Mouse (Mus musculus) T-helper 17 cell (primary cell): Measurements from ENCODE around the gene Cldn4.
"Not testable (repeated sequence)": the region's sequence is repeated elsewhere in the genome, so short reads cannot be mapped to it uniquely, and the experiment has no call there.

Experiments
- in situ Hi-C, 2 experiments: fragments of 300-600 bp; cut with MboI, MseI; formaldehyde crosslinking; loops; 1 replicate in 1 of 2; 2 replicates in 1 of 2; pipeline ENCODE4 v1.15.1; 2025; ENCODE audit warnings: high pct_unique_total_duplicates in 2 of 2

Gene Cldn4

DNA sequence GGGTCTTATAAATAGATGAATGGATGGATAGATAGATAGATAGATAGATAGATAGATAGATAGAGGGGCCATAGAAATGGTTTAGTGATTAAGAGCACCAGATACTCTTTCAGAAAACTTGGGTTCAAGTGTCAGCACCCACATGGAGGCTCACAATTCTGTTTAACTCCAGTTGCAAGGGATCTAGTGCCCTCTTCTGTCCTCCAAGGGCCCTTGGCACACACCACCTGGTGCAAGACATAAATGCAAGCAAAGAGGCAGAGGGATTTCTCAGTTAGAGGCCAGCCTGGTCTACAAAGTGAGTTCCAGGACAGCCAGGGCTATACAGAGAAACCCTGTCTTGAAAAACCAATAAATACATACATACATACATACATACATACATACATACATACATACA is 17.9 kb upstream of the Cldn4 start:
- in situ Hi-C loops, result loop anchor here (5.0 to 10.0 kb wide), 2 partner anchors 32 to 50 kb away; partner anchors contain the start of genes Cldn13 (in 2 of the 2) and Mettl27 (in 2 of the 2)

- in situ Hi-C loops, result loop anchor here (10.0 kb wide), 1 partner anchor 49 kb away; the partner anchor contains the start of gene Cldn13 (in 2 of the 2)
These were observed 16.8 kb upstream of the Cldn4 start for GRCm38 (mm10) chr5:134963546-134963945.

DNA sequence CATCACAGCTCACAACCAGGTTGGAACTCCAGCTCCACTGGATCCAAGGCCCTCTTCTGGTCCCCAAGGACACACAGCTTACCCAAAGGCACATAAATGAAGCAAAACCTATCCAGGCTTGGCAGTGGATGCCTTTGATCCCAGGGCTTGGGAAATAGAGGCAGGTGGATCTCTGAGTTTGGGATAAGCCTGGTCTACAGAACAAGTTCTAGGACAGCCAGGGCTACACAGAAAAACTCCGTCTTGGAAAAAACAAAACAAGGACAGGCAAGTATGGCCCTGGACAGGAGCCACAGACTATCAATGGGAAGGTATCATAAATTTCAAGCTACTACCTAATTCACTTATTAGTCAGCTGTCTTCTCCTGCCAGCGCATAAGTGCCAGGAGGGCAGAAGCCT is 14.8 kb upstream of the Cldn4 start:
- in situ Hi-C loops, result loop anchor here (10.0 kb wide), 1 partner anchor 47 kb away; the partner anchor contains the start of gene Cldn13 (in 2 of the 2)

- in situ Hi-C loops, result loop anchor here (10.0 kb wide), 1 partner anchor 46 kb away; the partner anchor contains the start of gene Cldn13 (in 2 of the 2)
These were observed 13.7 kb upstream of the Cldn4 start for GRCm38 (mm10) chr5:134960430-134960829.

DNA sequence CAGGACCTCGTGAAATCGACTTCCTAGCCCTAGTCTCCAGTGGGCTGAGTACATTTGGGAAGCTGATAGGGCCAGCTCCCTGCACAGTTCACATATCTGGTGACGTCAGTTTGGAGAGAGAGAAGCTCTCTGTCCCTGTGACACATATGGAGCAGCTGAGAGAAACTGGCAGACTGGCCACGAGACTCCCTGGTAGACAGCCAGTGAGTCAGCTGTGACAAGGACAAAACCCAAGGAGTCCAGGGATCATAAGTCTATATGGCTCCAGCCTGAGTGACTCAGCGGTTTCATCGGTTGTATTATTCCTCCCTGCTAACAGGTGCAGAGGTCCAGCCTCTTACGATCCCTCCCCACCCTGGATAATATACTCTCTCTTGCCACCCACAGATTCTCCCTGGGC is 12.4 kb upstream of the Cldn4 start:
- in situ Hi-C loops, result no loop called here

DNA sequence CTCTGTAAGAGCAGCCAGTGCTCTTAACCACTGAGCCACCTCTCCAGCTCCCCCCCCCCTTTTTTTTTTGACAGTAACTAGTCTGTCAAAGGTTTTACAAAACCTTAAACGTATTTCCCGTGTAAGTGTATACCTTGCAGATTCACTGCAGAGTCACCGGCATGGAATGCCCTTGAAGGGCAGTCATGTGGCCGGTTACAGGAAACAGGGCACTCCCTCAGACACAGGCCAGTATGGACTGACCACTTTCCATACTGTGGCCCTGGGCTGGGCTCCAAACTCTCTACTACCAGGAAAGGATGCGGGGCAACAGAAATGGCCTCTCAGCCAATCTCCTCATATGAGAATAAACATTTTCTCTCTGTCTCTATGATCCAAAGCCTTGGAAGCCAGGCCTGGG is 8.8 kb upstream of the Cldn4 start:
- in situ Hi-C loops, result no loop called here

GRCm38 (mm10) chr5:134951053-134951884 is 4.5 kb upstream of the Cldn4 start:
- in situ Hi-C loops, result no loop called here

DNA sequence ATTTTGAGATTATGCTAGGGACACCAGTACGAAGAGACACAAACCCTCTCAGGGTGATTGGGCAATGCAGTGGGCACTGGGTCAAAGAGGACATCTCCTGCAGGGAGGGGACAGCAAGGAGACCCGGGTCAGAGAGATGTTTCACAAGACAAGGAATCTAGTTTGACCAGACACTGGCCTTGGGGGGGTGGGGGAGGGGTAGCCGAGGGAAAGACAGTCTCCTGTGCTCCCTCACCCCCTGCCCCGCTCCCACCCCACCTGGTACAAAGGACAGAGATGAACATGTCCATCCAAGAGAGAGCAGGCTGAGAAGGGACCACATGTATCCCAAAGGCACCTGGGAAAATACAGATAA is 1.3 kb upstream of the Cldn4 start:
- in situ Hi-C loops, result no loop called here

DNA sequence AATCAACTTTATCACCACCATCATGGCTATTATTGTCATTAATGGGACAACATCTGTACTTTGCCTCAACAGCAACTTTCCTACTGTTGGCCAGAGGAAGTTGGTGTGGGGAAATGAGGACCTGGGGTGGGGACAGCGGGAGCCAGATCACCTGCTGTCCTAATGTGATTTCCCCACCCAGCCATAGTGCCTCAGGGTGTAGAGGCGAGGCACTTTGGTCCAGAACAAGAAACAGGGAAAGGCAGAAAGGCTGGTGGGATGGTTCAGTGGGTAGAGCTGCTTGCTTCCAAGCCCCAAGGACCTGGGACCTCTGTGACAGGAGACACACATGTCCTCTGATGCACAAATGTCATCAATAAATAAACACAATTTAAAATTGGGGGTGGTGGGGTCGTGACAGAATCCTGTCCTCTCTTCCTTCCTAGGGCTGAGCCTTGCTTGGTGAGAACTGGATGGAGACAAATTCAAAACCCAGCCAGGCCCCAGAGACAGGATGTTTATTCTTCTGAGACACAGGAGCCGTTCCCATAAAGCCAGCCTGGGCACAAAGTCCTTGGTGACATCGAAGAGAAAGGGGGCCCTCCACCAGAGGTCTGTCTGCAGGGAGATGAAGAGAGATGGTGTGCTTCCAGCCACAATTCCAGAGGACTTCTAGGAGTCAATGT is 818 bp upstream of the Cldn4 start:
- in situ Hi-C loops, result no loop called here

GRCm38 (mm10) chr5:134946063-134946856 is 474 bp downstream of the Cldn4 start:
- in situ Hi-C loops, result no loop called here

DNA sequence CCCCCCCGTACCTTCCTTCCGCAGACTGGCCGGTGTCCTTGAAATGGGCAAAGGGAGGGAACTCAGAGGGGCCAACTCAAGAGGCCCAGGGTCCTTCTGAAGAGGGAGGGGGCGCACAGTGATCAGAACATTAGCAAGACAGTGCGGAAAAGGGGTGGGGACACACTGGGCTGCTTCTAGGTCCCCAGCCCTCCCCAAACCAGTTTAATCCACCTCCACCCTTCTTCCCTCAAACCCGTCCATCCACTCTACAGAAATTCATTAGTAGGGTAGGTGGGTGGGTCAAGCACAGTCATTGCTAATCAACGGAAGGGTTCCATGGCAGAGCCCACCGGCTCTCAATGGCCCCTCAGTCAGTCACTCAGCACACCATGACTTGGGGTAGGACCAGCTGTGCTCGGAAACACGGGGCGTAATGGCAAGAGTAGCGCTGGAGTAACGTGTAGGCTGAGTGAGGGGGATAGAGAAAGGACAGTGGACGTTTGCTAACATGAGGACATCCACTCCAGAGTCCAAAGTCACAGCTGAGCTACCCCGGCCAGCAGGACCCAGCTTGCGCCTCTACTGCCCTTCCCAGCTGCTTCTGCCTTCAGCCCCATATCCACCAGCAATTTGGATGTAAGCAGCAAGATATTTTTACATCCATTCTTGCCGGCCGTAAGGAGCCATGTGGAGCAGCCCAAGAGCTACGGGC is 1.3 kb downstream of the Cldn4 start:
- in situ Hi-C loops, result no loop called here

GRCm38 (mm10) chr5:134944179-134944578 is 2.6 kb downstream of the Cldn4 start:
- in situ Hi-C loops, result no loop called here

DNA sequence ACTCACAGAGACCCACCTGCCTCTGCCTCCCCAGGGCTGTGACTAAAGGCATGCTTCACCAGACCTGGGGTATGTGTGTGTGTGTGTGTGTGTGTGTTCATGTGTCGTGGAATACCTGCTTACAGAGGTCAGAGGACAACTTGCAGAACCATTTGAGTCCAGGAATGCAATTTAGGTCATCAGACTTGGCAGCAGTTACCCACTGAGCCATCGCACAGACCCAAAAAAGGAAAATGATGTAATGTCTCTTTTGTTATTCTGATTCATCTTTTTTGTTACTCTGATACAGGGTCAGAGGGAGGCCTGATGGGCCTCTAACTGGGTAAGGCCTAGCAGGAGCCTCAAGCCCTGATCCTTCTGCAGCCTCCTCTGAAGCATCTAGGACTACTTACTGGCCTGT is 4.0 kb downstream of the Cldn4 start:
- in situ Hi-C loops, result no loop called here

DNA sequence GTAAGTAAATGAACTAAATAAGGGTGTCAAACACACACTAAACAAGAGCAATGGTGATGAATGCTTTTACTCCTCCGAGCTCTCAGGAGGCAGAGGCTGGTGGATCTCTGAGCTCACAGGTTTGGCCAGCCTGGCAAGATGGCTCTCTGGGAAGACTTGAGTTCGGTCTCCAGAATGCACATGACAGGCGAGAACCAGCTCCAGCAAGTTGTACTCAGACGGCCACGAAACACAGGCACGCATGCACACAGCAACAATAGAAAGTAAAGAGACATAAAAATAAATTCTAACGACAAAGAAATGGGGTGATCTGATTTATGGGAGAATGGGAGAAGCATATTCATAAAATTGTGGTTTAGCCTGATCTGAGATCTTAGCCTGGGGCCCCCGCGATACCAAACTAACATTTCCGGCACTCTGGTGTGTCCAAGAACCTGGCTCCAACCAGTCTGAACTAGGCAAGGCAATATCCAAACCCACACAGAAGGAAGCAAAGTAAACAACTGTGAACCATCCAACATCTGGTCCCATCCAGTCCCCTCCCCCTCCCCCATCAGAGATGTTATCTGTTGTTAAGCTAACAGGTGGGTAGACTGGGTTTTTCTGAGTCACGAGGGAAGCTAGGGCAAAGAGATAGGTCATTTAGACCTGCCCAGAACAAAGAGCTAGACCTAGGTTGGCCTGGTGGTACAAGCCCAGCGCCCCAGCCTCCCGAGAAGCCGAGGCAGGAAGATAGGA is 5.1 kb downstream of the Cldn4 start:
- in situ Hi-C loops, result no loop called here

GRCm38 (mm10) chr5:134939554-134939953 is 7.2 kb downstream of the Cldn4 start:
- in situ Hi-C loops, result not testable (repeated sequence)

GRCm38 (mm10) chr5:134939069-134939468 is 7.7 kb downstream of the Cldn4 start:
- in situ Hi-C loops, result no loop called here

DNA sequence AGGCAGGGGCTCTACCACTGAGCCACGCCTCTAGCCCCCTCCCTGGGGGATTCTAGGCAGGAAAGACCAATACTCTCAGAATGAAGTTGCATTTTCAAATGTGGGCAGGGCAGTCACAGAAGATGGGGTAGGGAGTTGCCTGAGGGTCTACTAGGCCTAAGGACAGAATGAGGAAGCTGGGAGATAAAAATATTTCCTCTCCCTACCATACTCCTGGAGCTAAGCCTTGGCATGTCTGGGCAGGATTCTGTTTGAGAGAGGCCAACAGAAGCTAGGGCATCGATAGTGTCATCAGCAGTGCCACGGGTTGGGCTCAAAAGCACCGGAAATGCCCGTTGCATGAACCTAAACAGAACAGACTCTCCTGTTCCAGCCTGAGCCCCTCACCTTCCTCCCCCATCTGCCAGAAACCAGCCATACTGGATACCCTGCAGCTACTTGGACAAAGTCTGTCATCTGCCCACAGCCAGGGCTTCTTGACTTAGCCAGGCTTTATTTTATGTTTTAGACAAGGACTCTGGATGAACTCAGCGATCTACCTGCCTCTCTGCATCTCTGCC is 10.0 kb downstream of the Cldn4 start:
- in situ Hi-C loops, result no loop called here

DNA sequence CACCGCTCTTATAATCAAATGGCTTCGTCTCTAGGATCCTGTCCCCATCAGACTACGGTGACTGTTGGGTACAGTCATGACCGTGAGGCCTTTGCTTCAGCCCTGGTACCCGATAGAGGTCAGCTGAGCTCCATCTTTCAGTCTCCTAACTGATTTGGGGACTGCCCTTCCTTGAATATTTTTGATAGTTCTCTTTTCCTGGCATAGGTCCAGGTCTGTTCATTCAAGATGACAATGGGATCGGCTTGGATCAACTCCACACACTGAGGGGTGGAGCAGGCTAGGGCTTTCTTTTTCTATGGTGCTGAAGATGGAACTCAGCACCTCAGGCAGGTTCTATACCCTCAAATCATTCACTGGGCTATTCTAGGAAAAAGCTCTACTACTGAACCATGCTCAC is 10.7 kb downstream of the Cldn4 start:
- in situ Hi-C loops, result no loop called here

DNA sequence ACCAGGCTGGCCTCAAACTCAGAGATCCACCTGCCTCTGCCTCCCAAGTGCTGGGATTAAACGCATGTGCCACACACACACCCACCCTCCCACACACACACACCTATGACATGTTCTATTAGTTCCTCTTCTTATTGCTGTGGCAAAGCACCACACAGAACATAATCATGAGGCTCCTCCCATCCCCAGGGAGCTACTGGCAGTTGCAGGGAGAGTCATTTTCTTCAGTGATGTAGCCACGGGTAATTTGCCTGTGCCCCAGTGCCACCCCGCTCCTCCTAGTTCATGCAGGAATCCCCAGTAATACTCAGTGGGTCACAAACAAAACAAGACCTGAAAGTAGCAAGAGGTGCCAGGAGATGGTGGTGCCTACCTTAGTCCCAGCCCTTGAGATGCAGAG is 12.1 kb downstream of the Cldn4 start:
- in situ Hi-C loops, result loop anchor here (5.0 kb wide), 1 partner anchor 33 kb away; no protein-coding TSS in a partner anchor

DNA sequence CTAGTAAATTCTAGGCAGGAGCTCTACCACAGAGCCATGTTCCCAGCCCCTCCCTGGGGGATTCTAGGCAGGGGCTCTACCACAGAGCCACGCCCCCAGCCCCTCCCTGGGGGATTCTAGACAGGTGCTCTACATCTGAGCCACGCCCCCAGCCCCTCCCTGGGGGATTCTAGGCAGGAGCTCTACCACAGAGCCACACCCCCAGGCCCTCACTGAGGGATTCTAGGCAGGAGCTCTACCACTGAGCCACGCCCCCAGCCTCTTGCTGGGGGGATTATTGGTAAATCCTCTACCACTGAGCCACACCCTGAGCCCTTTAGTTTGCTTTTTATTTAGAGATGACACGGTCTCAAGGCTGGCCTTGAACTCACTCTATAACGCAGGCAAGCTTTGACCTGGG is 13.0 kb downstream of the Cldn4 start:
- in situ Hi-C loops, result loop anchor here (5.0 kb wide), 1 partner anchor 34 kb away; no protein-coding TSS in a partner anchor
